Mouse (Mus musculus) neural tube, embryonic 15.5 days (tissue): ENCODE data around the gene Ptprs. TPM values are rescaled to one million over a fixed set of nuclear protein-coding genes. Genes with fewer than 3 reads are reported as not detected.

ENCODE experiments used
- ATAC-seq: fragments of 200-750 bp; cut with Nextera tagmentation; 2 replicates; pipeline ENCODE4 v1.8.0; 2017; ENCODE audit warnings: mild to moderate bottlenecking, moderate TSS enrichment, moderate library complexity; ENCODE audit not compliant: low FRiP score
- H3K27ac ChIP-seq: fragments of 300-500 bp; sonication (generic); replicated peaks from 2 replicates; pipeline ENCODE4 v1.5.1; 2015; ENCODE audit warnings: mild to moderate bottlenecking, inconsistent platforms
- H3K27me3 ChIP-seq: fragments of 300-500 bp; sonication (generic); replicated peaks from 2 replicates; pipeline ENCODE4 v1.6.1; 2015; ENCODE audit warnings: inconsistent platforms
- H3K36me3 ChIP-seq: fragments of 300-500 bp; sonication (generic); 2 replicates; pipeline ENCODE4 v1.6.1; 2015; ENCODE audit warnings: inconsistent platforms
- H3K4me1 ChIP-seq: fragments of 300-500 bp; sonication (generic); 2 replicates; pipeline ENCODE4 v1.6.1; 2015; ENCODE audit warnings: inconsistent platforms
- H3K4me2 ChIP-seq: fragments of 300-500 bp; sonication (generic); 2 replicates; pipeline ENCODE4 v1.6.1; 2015; ENCODE audit warnings: inconsistent platforms, mild to moderate bottlenecking, moderate library complexity
- H3K4me3 ChIP-seq: fragments of 300-500 bp; sonication (generic); replicated peaks from 2 replicates; pipeline ENCODE4 v1.5.1; 2015; ENCODE audit warnings: mild to moderate bottlenecking, inconsistent platforms
- H3K9ac ChIP-seq: fragments of 300-500 bp; sonication (generic); replicated peaks from 2 replicates; pipeline ENCODE4 v1.6.1; 2015; ENCODE audit warnings: mild to moderate bottlenecking, inconsistent platforms
- H3K9me3 ChIP-seq: fragments of 300-500 bp; sonication (generic); replicated peaks from 2 replicates; pipeline ENCODE4 v1.6.1; 2016; ENCODE audit warnings: inconsistent platforms
- WGBS: fragments of 180-500 bp; shearing (Covaris S2); methylation state at CpG from one replicate; pipeline ENCODE4 v1.1.7; 2015; ENCODE audit warnings: mixed read lengths; 5-methylcytosine and 5-hydroxymethylcytosine counted together
- polyA plus RNA-seq: library from polyadenylated mRNA; unstranded; fragments of >200 nt; fragmentation: Nextera tagmentation; extraction: Ambion mirVana; gene quantifications from 2 replicates; pipeline ENCODE4 v1.2.1, GENCODE M21; 2015

Gene Ptprs
- polyA plus RNA-seq, 1 experiment from 2014 or later, result 247 TPM

DNA sequence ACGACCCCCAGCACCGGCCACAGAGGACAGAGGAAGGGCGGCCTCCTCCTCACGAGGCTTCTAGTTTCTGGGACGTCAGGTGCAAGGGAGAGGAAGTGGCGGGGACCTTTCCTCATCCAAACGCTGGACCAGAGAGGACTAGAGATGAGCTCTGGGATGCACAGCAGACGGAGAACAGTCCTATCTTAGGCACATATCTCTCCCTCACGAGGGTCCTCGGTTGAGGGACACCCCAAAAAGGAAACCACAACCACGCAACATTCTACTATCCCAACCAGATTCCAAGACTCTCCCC, 2.7 kb downstream of the Ptprs start:
- H3K36me3 ChIP-seq, result no peaks in the 10 kb centered on the region
- H3K4me3 ChIP-seq, result peak overlapping the region; percentile 74
- ATAC-seq, result no peak
- H3K9me3 ChIP-seq, result no peaks in the 10 kb centered on the region
- H3K27ac ChIP-seq, result peak overlapping the region; percentile 98
- H3K9ac ChIP-seq, result peak overlapping the region; percentile 99
- no peaks in the 10 kb centered on the region for H3K27me3 ChIP-seq
- WGBS, result 2% methylated on average over 11 of the region's 11 CpGs
- peak overlapping the region; percentile 85 for H3K4me2 ChIP-seq
- peaks cover 69% of the 10 kb centered on the region for H3K4me1 ChIP-seq

DNA sequence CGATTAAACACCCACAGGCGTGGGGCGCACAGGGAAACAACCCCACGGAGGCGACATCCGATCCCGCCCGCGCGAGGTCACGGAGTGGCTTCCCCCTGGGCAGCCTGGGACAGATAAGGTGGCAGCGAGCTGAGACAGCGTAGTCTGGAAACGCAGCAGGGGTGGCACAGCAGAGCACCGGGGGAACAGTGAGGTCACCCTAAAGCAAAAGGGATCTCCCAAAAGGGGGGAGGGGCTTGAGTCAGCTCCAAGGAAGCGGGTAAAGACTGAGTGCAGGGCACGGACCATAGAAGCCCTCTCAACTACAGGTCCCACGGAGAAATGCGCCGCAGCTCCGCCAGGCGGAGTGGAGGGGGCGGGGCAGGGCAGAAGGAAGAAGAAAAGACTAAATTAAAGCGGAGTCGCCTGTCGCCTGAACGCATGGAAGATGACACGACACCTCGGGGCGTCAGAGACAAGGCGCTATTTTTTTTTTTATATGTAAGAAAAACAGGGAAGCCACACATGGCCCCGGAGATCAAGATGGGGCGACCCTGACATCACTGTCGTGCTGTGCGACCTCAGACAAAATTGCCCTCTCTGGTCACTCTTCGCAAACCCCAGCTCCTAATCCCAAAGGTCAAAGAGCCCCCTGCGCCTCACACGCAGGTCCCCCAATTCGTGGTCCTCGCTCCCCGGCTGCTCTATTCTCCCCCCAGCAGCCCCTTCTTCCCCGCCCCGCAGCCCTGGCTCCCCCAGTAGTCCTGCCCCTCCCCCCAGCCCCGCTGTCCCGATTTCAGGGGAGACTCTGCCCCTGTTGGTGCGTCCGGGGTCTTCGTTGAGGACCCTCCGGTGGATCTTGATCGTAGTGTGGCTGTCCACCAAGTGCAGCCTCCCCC, 3.3 kb downstream of the Ptprs start:
- no peak for ATAC-seq
- H3K9me3 ChIP-seq, result no peaks in the 10 kb centered on the region
- peak overlapping the region; percentile 98 for H3K27ac ChIP-seq
- no peaks in the 10 kb centered on the region for H3K27me3 ChIP-seq
- 1% methylated on average over 48 of the region's 50 CpGs for WGBS
- H3K36me3 ChIP-seq, result no peaks in the 10 kb centered on the region
- peaks cover 75% of the 10 kb centered on the region for H3K4me1 ChIP-seq
- H3K9ac ChIP-seq, result peak overlapping the region; percentile 99
- peak overlapping the region; percentile 74 for H3K4me3 ChIP-seq
- peak overlapping the region; percentile 85 for H3K4me2 ChIP-seq

DNA sequence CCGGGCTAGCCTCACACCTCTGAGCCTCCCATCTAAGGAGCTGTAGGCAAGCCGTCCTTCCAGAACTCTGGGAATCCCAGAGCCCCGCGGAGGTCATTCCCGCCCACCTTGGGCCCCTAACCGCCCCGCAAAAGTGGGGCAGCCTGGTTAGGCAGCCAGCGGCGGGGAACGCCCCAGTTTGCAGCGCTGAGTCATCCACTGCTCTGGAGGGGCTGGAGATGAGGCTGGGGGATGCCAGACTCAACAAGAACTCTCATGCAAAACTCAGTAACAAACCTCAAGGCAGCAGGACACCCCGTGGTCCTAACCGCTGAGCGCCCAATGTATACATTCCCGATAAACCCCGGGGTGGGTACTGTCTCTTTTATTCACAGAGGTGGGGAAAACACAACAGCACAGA, 4.2 kb downstream of the Ptprs start:
- 13% methylated on average over 16 of the region's 16 CpGs for WGBS
- no peak for ATAC-seq
- peak overlapping the region; percentile 99 for H3K9ac ChIP-seq
- H3K4me3 ChIP-seq, result peak overlapping the region; percentile 74
- peaks cover 83% of the 10 kb centered on the region for H3K4me1 ChIP-seq
- H3K4me2 ChIP-seq, result peak overlapping the region; percentile 85
- no peaks in the 10 kb centered on the region for H3K36me3 ChIP-seq
- no peaks in the 10 kb centered on the region for H3K9me3 ChIP-seq
- H3K27me3 ChIP-seq, result no peaks in the 10 kb centered on the region
- peak overlapping the region; percentile 98; the same call in 1 of the 2 replicates for H3K27ac ChIP-seq

DNA sequence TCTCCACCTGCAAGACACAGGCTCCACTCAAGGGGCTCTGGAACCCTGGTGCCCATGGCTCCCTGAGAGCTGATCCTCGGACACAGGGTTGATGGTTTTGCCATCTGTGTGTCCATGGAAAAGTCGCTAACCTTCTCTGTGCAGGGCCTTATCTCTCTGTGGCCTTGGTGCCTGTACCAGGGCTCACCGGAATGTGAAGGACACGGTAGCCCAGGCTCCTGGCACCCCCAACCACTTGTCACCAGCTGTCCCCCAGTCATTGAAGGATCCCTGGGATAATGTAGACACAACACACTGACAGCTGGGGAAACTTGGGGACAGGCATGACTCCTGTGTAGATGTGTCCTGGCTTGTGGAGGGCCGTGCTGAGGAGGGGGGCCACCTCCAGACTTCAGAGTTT, 5.1 kb downstream of the Ptprs start:
- 67% methylated on average over 5 of the region's 5 CpGs for WGBS
- Histone ChIP-seq H3K27ac (no peak overlapping the region), H3K4me2 (no peak overlapping the region)

DNA sequence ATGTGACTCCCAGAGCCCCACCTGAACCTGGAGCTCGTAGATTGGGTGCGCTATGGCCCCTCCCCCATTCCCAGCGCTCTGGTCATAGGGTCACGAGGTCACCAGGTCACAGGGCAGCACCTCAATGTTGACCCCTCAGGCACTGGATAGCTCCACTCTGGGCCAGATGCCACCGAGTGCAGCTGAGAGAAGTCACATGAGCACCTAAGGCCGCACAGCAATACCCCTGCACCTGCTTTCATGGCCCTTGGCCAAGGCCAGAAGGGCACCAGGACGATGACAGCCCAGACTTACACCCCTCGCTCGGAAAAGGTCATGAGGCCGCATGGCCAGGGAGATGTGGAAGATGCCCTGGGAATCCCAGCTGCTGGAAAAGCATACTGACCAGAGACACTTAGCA, 5.7 kb downstream of the Ptprs start:
- no peaks in the 10 kb centered on the region for H3K36me3 ChIP-seq
- no peak overlapping the region for H3K27ac ChIP-seq
- peaks cover 96% of the 10 kb centered on the region for H3K4me1 ChIP-seq
- no peaks in the 10 kb centered on the region for H3K27me3 ChIP-seq
- no peak for ATAC-seq
- H3K4me3 ChIP-seq, result peak overlapping the region; percentile 15
- peak overlapping the region; percentile 53 for H3K4me2 ChIP-seq
- WGBS, result 19% methylated on average over 10 of the region's 10 CpGs
- no peak overlapping the region for H3K9ac ChIP-seq
- H3K9me3 ChIP-seq, result no peaks in the 10 kb centered on the region

More for the DNA sequence above, 5.1 kb downstream of the Ptprs start:
- 0 out of 2 replicates have a peak overlapping the region, but pooled peaks have one; percentile 15 for H3K4me3 ChIP-seq
- no peak for ATAC-seq
- H3K4me1 ChIP-seq, result peaks cover 91% of the 10 kb centered on the region
- H3K9me3 ChIP-seq, result no peaks in the 10 kb centered on the region
- no peaks in the 10 kb centered on the region for H3K36me3 ChIP-seq
- H3K27me3 ChIP-seq, result no peaks in the 10 kb centered on the region
- no peak overlapping the region for H3K9ac ChIP-seq

DNA sequence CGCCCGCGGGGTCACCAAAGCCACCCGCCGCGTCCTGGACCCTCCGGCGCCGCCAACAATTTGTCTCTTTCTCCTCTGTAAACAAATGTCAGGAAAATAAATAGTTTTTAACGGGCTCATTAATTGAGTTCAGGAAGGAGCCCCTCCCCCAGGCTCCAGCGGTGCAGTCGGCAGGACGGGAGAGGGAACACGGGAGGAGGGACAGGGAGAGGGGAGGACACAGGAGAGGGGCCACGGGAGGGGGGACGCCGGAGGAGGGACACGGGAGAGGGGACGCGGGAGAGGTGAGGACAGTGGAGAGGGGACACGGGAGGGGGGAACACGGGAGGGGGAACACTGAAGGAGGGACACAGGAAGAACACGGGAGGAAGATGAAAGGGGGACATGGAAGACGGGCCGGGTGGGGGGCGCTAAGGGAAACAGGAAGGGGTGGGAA, 6.3 kb downstream of the Ptprs start:
- H3K9me3 ChIP-seq, result no peaks in the 10 kb centered on the region
- no peaks in the 10 kb centered on the region for H3K36me3 ChIP-seq
- peak overlapping the region; percentile 53 for H3K4me2 ChIP-seq
- H3K27ac ChIP-seq, result peak overlapping the region; percentile 83; the same call in 1 of the 2 replicates
- peaks cover 98% of the 10 kb centered on the region for H3K4me1 ChIP-seq
- H3K27me3 ChIP-seq, result no peaks in the 10 kb centered on the region
- peak overlapping the region; percentile 15 for H3K4me3 ChIP-seq
- no peak for ATAC-seq
- 2% methylated on average over 26 of the region's 26 CpGs for WGBS
- H3K9ac ChIP-seq, result peak overlapping the region; percentile 17; the same call in 1 of the 2 replicates

DNA sequence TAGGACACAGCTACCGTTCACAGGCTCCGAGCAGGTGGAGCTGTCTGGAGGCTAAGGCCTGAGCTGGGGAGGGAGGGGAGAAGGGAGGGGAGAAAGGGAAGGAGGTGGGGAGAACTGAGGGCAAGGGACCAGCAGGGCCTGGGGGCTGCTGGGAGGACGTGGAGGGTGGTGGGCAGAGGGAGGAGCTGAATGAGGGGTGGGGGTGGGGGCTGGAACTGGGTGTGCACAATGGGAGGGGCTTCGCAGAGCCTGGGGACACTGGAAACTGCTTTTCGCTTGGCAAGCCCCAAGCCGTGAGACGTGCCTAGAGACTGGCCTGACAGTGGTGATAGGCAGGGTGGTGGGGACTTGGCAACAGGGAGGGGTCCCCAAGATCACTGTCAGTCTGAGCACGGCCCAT, 7.0 kb downstream of the Ptprs start:
- H3K4me3 ChIP-seq, result 0 out of 2 replicates have a peak overlapping the region, but pooled peaks have one; percentile 15
- no peak overlapping the region for H3K9ac ChIP-seq
- H3K9me3 ChIP-seq, result no peaks in the 10 kb centered on the region
- 14% methylated on average over 8 of the region's 8 CpGs for WGBS
- peak; percentile 1; the same call in 1 of the 2 replicates for ATAC-seq
- H3K4me2 ChIP-seq, result peak overlapping the region; percentile 53
- H3K27ac ChIP-seq, result peak overlapping the region; percentile 83
- no peaks in the 10 kb centered on the region for H3K36me3 ChIP-seq
- no peaks in the 10 kb centered on the region for H3K27me3 ChIP-seq
- H3K4me1 ChIP-seq, result peaks cover 98% of the 10 kb centered on the region

DNA sequence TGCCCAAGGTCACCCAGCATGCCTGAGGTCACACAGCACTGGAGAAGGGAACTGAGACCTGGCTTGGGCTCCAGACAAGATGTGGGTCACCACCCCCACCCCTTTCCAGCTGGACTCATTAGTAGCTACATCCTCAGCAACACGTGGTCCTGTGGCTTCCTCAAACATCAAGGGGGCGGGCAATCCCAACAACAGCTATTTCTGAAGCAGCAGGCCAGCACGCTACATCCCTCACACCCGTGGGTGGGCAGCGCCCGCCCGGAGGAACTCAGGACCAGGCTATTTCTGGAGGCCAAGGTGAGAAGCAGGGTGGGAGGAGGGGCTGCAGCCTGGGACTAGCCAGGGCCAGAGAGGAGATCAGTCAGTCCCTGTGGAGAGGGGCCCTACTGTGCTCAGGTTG, 7.4 kb downstream of the Ptprs start:
- Histone ChIP-seq H3K27me3 (no peaks in the 10 kb centered on the region), H3K4me1 (peaks cover 97% of the 10 kb centered on the region), H3K9me3 (no peaks in the 10 kb centered on the region), H3K4me2 (peak overlapping the region; percentile 53; the same call in 1 of the 2 replicates), H3K36me3 (no peaks in the 10 kb centered on the region), H3K9ac (no peak overlapping the region), H3K4me3 (no peak overlapping the region), H3K27ac (peak overlapping the region; percentile 83)
- 65% methylated on average over 7 of the region's 7 CpGs for WGBS
- no peak for ATAC-seq

DNA sequence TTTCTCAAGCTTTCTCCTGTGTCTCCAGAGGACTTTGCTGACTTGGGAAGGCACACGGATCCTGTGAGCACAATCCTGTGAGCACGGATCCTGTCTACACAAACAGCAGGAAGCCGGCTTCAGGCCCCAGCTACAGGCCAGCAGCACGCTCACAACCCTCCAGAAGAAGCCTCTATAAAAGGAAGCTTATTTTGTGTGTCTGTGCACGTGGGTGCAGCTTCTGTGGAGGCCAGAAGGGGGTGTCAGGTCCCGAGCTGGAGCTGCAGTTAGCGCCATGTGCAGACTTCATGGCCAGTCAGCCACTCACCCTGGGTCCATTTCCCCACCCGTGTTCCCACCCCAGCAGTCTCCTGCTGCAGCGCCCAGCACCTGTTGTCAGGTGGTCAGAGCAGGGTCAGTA, 7.9 kb downstream of the Ptprs start:
- H3K4me2 ChIP-seq, result peak overlapping the region; percentile 45; the same call in 1 of the 2 replicates
- peak overlapping the region; percentile 83 for H3K27ac ChIP-seq
- no peaks in the 10 kb centered on the region for H3K9me3 ChIP-seq
- no peaks in the 10 kb centered on the region for H3K36me3 ChIP-seq
- no peaks in the 10 kb centered on the region for H3K27me3 ChIP-seq
- ATAC-seq, result no peak
- peak overlapping the region; percentile 11; the same call in 1 of the 2 replicates for H3K9ac ChIP-seq
- H3K4me3 ChIP-seq, result no peak overlapping the region
- WGBS, result 89% methylated on average over 9 of the region's 9 CpGs
- H3K4me1 ChIP-seq, result peaks cover 97% of the 10 kb centered on the region

DNA sequence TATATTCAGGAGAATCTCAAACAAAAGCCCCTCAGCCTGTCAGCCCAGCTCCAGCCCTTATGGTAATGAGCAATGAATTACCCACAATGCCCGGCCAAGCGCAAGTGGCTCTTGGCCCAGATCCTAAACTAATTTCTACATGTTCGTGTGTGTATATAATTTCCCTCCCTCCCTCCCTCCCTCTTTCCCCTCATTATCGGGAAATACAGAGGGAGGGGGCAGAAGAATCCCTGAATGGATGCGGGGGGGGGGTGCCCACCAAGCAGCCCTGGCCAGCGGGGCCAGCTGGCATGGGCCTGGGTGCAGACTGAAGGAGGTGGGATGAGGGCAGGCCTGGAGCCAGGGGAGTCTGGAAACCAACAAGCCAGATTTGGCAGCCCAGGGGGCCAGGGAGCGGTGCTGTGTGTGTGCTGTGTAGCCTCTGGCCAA, 8.8 kb downstream of the Ptprs start:
- peaks cover 97% of the 10 kb centered on the region for H3K4me1 ChIP-seq
- H3K4me2 ChIP-seq, result peak overlapping the region; percentile 45
- no peaks in the 10 kb centered on the region for H3K9me3 ChIP-seq
- ATAC-seq, result peak; percentile 53
- H3K9ac ChIP-seq, result 0 out of 2 replicates have a peak overlapping the region, but pooled peaks have one; percentile 11
- WGBS, result 15% methylated on average over 7 of the region's 7 CpGs
- no peaks in the 10 kb centered on the region for H3K27me3 ChIP-seq
- no peaks in the 10 kb centered on the region for H3K36me3 ChIP-seq
- H3K27ac ChIP-seq, result peak overlapping the region; percentile 83
- H3K4me3 ChIP-seq, result no peak overlapping the region

DNA sequence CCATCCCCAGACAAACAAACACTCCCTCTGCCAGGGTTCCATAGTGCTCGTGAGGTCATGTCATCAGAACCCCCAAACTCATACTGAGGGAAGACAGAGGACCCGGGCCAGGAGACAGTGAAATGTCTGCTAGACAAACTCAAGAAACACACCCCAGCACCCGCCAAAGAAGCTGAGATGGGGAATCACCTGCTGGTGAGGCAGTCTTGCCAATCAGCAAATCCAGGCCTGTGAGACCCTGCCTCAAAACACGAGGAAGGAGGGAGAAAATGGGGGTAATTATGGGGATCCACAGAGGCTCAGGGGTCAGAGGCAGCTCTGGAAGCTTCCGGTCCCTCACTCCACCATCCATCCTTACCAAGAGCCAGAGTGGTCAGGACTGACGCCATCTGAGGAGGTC, 9.5 kb downstream of the Ptprs start:
- Histone ChIP-seq H3K4me3 (no peak overlapping the region), H3K9me3 (no peaks in the 10 kb centered on the region), H3K27ac (peak overlapping the region; percentile 83), H3K9ac (peak overlapping the region; percentile 15; the same call in 1 of the 2 replicates), H3K27me3 (no peaks in the 10 kb centered on the region), H3K36me3 (no peaks in the 10 kb centered on the region), H3K4me1 (peaks cover 97% of the 10 kb centered on the region), H3K4me2 (peak overlapping the region; percentile 45)
- WGBS, result 50% methylated on average over 6 of the region's 6 CpGs
- no peak for ATAC-seq

DNA sequence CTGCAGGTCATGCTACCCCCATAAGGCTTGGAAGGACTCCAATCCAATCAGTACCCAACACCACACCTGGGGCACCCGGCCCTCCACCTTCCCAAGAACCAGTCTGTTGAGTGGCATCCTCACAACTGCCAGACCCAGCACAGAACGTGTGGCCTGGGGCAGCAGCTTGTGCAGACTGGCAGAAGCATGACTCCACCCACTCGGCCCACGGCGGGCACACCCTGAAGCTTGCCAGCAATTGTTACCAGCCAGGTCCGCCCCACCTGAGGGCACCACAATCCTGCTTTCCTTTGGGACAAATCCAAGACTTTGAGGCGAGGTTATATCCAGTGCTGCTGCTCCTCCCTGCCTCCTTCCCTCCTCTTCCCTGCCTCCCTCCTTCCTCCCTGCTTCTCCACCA, 11.5 kb downstream of the Ptprs start:
- ATAC-seq, result no peak
- no peak overlapping the region for H3K4me2 ChIP-seq
- H3K27ac ChIP-seq, result peak overlapping the region; percentile 30; the same call in 1 of the 2 replicates
- H3K36me3 ChIP-seq, result no peaks in the 10 kb centered on the region
- H3K9me3 ChIP-seq, result no peaks in the 10 kb centered on the region
- H3K4me1 ChIP-seq, result peaks cover 97% of the 10 kb centered on the region
- no peaks in the 10 kb centered on the region for H3K27me3 ChIP-seq
- H3K9ac ChIP-seq, result no peak overlapping the region
- no peak overlapping the region for H3K4me3 ChIP-seq
- WGBS, result 62% methylated on average over 7 of the region's 7 CpGs
